Mouse (Mus musculus) heart, adult 8-10 months (tissue): ENCODE data around the gene Tenm1. TPM values are rescaled to one million over a fixed set of nuclear protein-coding genes. Genes with fewer than 3 reads are reported as not detected.

Experiments used
- DNase-seq: peaks from one replicate; pipeline ENCODE4 v3.0.0; 2022; ENCODE audit warnings: low spot score
- total RNA-seq, 4 experiments: library from RNA; stranded (reverse); gene quantifications; 2 replicates each; pipeline ENCODE4 v1.2.4; 2022

The Tenm1 gene
- total RNA-seq, 4 experiments from 2014 or later, result 0.03 to 0.06 (median 0.04) TPM

- DNase-seq, result no peak
Observed at GRCm38 (mm10) chrX:42781566-42781965, 647.4 kb downstream of the Tenm1 start.

GRCm38 (mm10) chrX:42718078-42718785 lies 710.7 kb downstream of the Tenm1 start:
- no peak for DNase-seq

DNA sequence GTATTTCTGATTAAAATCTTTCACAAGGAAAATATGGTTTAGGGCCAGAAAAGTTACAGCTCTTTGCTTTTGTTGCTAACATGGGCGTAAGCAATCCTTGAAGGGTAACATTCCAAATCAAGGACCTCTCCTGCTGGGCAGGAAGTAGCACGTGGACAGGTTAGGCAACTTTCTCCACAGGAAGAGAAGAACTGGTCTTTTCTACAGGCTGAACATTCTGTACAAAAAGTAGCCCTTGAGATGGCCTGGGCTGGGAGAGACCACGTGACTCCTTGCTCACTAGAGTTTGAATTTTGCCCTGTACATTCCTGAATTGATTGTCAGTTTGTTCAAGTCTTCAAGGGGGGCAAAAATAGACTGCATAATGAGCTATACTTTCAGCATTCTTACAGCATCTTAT lies 728.6 kb downstream of the Tenm1 start:
- DNase-seq, result no peak

GRCm38 (mm10) chrX:42647131-42647530 lies 781.8 kb downstream of the Tenm1 start:
- no peak for DNase-seq

GRCm38 (mm10) chrX:42580521-42580920 lies 848.4 kb downstream of the Tenm1 start:
- DNase-seq, result no peak

DNA sequence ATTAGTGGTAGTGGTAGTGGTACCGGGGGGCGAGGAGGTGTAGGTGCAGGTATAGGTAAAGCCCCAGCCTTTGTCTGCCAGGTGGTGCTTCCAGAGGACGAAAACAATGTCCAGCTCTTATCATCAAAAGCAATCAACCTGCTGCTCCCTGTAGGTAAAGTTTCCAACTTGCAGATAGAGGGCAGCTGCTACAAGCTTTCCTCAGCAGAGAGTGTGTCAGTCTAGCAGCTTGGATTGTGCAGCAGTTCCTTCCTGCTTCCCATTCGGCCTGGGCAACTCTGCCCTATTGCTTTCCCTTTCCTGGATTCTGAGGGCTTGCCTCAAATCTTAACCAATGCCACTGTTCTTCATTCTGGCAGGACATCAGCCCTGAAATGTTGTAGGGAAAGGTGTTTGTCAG lies 870.2 kb downstream of the Tenm1 start:
- no peak for DNase-seq

GRCm38 (mm10) chrX:42557284-42557683 lies 871.6 kb downstream of the Tenm1 start:
- peak; percentile 9 for DNase-seq

DNA sequence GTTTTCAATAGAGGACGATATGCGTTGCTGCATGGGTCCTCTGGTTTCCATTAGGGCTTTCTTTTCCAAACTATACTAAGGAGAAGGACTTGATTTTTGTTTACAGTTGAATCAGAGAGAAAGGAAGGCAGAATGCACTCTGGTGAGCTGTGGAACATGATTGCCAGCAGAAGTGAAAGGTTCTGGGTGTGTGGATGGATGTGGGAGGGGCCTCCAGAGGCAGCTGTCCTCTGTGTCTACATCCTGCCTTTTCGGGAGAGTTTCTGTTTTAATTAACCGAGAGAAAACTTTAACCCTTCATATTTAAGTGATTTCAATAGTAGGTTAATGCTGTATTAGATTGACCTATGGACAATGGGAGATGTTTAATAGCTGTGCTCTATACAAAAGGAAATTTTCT lies 880.4 kb downstream of the Tenm1 start:
- no peak for DNase-seq

DNA sequence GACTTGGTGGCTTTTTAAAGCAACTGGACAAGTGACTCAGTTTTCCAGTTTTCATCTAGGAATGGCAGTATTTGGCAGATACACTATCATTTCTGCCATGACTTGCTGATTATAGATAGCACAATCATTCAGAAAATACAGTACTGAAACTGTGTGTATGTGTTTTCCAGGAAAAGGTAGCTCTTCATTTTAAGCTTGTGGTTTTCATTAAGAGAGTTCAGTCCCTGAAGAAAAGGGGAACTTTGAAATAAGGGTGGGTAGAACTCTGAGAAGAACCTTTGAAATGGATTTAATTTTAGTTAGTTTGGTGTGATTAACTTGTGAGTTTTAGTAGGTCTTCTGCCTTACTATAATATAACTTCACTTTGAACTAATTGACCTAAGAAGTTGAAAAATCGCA lies 883.9 kb downstream of the Tenm1 start:
- no peak for DNase-seq

- DNase-seq, result peak; percentile 63
Observed at GRCm38 (mm10) chrX:42540756-42541053, 888.2 kb downstream of the Tenm1 start.

GRCm38 (mm10) chrX:42540030-42540755 lies 888.7 kb downstream of the Tenm1 start:
- no peak for DNase-seq

DNA sequence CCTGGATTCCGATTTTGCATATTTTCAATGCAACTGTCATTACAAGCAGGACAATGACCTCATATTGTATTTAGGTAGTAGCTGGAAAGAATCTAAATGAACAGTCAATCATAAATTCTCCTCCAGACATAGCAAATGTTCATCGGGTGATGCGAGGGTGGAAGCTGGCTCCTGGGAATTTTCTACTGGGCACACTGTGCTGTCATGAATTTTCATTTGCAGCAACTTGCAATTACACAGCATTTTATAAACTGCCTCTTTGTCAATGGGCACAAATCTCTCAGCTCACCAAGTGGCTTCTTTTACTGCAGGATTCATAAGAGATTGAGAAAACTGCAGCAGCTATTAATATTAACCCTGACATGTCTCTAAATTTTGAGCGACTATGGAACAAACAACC lies 898.2 kb downstream of the Tenm1 start:
- DNase-seq, result no peak

GRCm38 (mm10) chrX:42522868-42523267 lies 906.1 kb downstream of the Tenm1 start:
- DNase-seq, result no peak

DNA sequence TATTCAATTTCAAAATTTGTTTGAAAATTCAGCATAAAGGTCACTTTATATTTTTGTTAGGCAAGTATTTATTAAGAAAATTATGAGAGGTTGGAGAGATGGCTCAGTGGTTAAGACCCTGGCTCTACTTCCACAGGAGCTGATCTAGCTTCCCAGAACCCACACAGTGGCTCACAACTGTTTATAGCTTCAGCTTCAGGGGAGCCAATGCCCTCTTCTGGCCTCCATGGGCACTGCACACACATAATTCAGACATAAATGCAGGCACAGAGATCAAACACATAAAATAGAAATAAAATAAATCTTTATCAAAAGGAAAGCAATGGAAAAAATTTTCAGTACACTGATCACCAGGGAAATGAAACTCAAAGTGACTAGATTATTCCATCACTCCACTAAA lies 916.4 kb downstream of the Tenm1 start:
- no peak for DNase-seq

- DNase-seq, result no peak
Observed at GRCm38 (mm10) chrX:42511105-42511504, 917.8 kb downstream of the Tenm1 start.

- no peak for DNase-seq
Observed at GRCm38 (mm10) chrX:42502291-42503043, 926.5 kb downstream of the Tenm1 start, which contains the start of gene Sh2d1a. Gene Sh2d1a, plus strand, starts transcription at chrX:42502453.

- no peak for DNase-seq
Observed at GRCm38 (mm10) chrX:42500538-42500937, 928.4 kb downstream of the Tenm1 start.

DNA sequence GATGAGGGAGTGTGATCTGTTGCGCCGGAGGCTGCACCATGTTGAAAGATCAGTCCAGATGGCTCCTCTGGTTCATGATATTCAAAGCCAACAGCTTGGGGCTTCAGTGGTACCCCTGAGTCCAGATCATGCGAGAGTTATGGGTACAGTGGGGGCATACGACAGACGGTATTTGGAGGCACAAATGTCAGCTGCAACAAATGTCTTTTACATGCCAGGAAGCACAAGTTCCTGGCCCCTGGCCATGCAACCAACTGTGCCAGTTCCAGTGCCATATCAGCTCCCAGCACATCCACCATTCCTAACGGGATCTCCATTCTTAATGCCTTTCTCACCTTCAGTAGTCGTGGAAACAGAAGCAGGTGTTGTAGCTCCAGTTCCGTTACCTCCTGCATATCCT lies 938.6 kb downstream of the Tenm1 start:
- DNase-seq, result no peak

DNA sequence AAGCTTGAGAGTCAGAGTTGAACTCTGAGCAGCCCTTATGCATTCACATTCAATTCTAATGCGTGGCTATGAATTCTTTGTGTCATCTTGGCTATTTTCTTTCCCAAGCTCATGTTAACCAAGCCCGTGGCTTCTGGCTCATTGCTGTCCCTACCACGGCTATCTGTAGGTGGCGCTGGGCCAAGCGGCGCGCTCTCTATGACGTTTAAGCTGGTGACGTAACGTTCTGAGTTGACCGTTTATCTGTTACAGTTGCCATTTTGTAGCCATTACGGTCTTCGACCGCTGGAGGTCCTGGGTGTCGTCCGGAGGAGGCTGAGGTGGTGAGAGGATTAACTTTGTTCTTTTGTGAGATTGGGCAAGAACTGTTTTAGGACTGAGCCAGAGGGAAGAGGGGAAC lies 939.5 kb downstream of the Tenm1 start, which contains the start of gene Tex13c2:
Gene Tex13c2, plus strand, starts transcription at position 246 of the 400 bp plus-strand sequence.
- DNase-seq, result no peak
